Mouse (Mus musculus): Measurements from ENCODE around the gene Dnajc7. TPM values are rescaled to one million over a fixed set of nuclear protein-coding genes. Genes with fewer than 3 reads are reported as not detected.

The Dnajc7 gene
- polyA plus RNA-seq, 1 experiment from 2014 or later: 213 TPM

- 72% methylated on average over 9 of the region's 9 CpGs for WGBS
- Histone ChIP-seq H3K36me3 (no peaks in the 10 kb centered on the region), H3K27me3 (replicated peaks) (peaks cover 15% of the 10 kb centered on the region), H3K4me2 (no peak overlapping the region), H3K9me3 (replicated peaks) (0 out of 2 replicates have a peak, but pooled peaks cover 5% of the 10 kb centered on the region), H3K9ac (no peak overlapping the region), H3K4me3 (no peak overlapping the region), H3K4me1 (replicated peaks) (peaks cover 9% of the 10 kb centered on the region; the same call in 1 of the 2 replicates), H3K27ac (ENCODE audit: poor library complexity, severe bottlenecking) (no peak overlapping the region)
- ATAC-seq (ENCODE audit: insufficient number of reproducible peaks, low FRiP score): no peak
Observed at GRCm38 (mm10) chr11:100567815-100568245, 52.1 kb downstream of the Dnajc7 start.

GRCm38 (mm10) chr11:100567229-100567628 is 52.7 kb downstream of the Dnajc7 start:
- Histone ChIP-seq H3K9me3 (replicated peaks) (0 out of 2 replicates have a peak, but pooled peaks cover 5% of the 10 kb centered on the region), H3K27ac (ENCODE audit: poor library complexity, severe bottlenecking) (no peak overlapping the region), H3K36me3 (no peaks in the 10 kb centered on the region), H3K4me2 (no peak overlapping the region), H3K4me3 (no peak overlapping the region), H3K27me3 (replicated peaks) (peaks cover 11% of the 10 kb centered on the region), H3K9ac (no peak overlapping the region), H3K4me1 (replicated peaks) (peaks cover 9% of the 10 kb centered on the region; the same call in 1 of the 2 replicates)
- 65% methylated on average over 5 of the region's 5 CpGs for WGBS
- no peak for ATAC-seq (ENCODE audit: insufficient number of reproducible peaks, low FRiP score)

GRCm38 (mm10) chr11:100564703-100565102 is 55.3 kb downstream of the Dnajc7 start:
- Histone ChIP-seq H3K36me3 (no peaks in the 10 kb centered on the region), H3K9me3 (replicated peaks) (0 out of 2 replicates have a peak, but pooled peaks cover 5% of the 10 kb centered on the region), H3K4me1 (replicated peaks) (no peaks in the 10 kb centered on the region), H3K4me3 (no peak overlapping the region), H3K9ac (no peak overlapping the region), H3K4me2 (no peak overlapping the region), H3K27ac (ENCODE audit: poor library complexity, severe bottlenecking) (no peak overlapping the region), H3K27me3 (replicated peaks) (0 out of 2 replicates have a peak, but pooled peaks cover 5% of the 10 kb centered on the region)
- no peak for ATAC-seq (ENCODE audit: insufficient number of reproducible peaks, low FRiP score)
- 84% methylated on average over 6 of the region's 6 CpGs for WGBS

- Histone ChIP-seq H3K27ac (ENCODE audit: poor library complexity, severe bottlenecking) (no peak overlapping the region), H3K36me3 (no peaks in the 10 kb centered on the region), H3K4me2 (no peak overlapping the region), H3K9me3 (replicated peaks) (0 out of 2 replicates have a peak, but pooled peaks cover 5% of the 10 kb centered on the region), H3K4me1 (replicated peaks) (no peaks in the 10 kb centered on the region), H3K4me3 (no peak overlapping the region), H3K9ac (no peak overlapping the region), H3K27me3 (replicated peaks) (0 out of 2 replicates have a peak, but pooled peaks cover 5% of the 10 kb centered on the region)
- no peak for ATAC-seq (ENCODE audit: insufficient number of reproducible peaks, low FRiP score)
- WGBS: 70% methylated on average over 15 of the region's 15 CpGs
Observed at GRCm38 (mm10) chr11:100564297-100564696, 55.7 kb downstream of the Dnajc7 start.

GRCm38 (mm10) chr11:100561748-100562147 is 58.2 kb downstream of the Dnajc7 start:
- Histone ChIP-seq H3K27me3 (replicated peaks) (no peaks in the 10 kb centered on the region), H3K4me1 (replicated peaks) (no peaks in the 10 kb centered on the region), H3K4me3 (no peak overlapping the region), H3K36me3 (no peaks in the 10 kb centered on the region), H3K9me3 (replicated peaks) (0 out of 2 replicates have a peak, but pooled peaks cover 5% of the 10 kb centered on the region), H3K4me2 (no peak overlapping the region), H3K27ac (ENCODE audit: poor library complexity, severe bottlenecking) (no peak overlapping the region), H3K9ac (no peak overlapping the region)
- ATAC-seq (ENCODE audit: insufficient number of reproducible peaks, low FRiP score): no peak
- 69% methylated on average over 5 of the region's 5 CpGs for WGBS

GRCm38 (mm10) chr11:100559476-100559875 is 60.5 kb downstream of the Dnajc7 start:
- H3K4me3 ChIP-seq: no peak overlapping the region
- H3K4me1 ChIP-seq (replicated peaks): peaks cover 7% of the 10 kb centered on the region; the same call in 1 of the 2 replicates
- no peak overlapping the region for H3K4me2 ChIP-seq
- no peak for ATAC-seq (ENCODE audit: insufficient number of reproducible peaks, low FRiP score)
- no peaks in the 10 kb centered on the region for H3K27me3 ChIP-seq (replicated peaks)
- 35% methylated on average over 7 of the region's 7 CpGs for WGBS
- H3K36me3 ChIP-seq: no peaks in the 10 kb centered on the region
- H3K27ac ChIP-seq (ENCODE audit: poor library complexity, severe bottlenecking): no peak overlapping the region
- H3K9ac ChIP-seq: no peak overlapping the region
- no peaks in the 10 kb centered on the region for H3K9me3 ChIP-seq (replicated peaks)

- WGBS: 67% methylated on average over 3 of the region's 3 CpGs
- Histone ChIP-seq H3K27ac (ENCODE audit: poor library complexity, severe bottlenecking) (no peak overlapping the region), H3K9me3 (replicated peaks) (no peaks in the 10 kb centered on the region), H3K4me3 (no peak overlapping the region), H3K27me3 (replicated peaks) (no peaks in the 10 kb centered on the region), H3K36me3 (no peaks in the 10 kb centered on the region), H3K4me2 (no peak overlapping the region), H3K9ac (no peak overlapping the region), H3K4me1 (replicated peaks) (peaks cover 7% of the 10 kb centered on the region; the same call in 1 of the 2 replicates)
- ATAC-seq (ENCODE audit: insufficient number of reproducible peaks, low FRiP score): no peak
Observed at GRCm38 (mm10) chr11:100557563-100557962, 62.4 kb downstream of the Dnajc7 start.

- ATAC-seq (ENCODE audit: insufficient number of reproducible peaks, low FRiP score): peak; percentile 58
- H3K9me3 ChIP-seq (replicated peaks): no peaks in the 10 kb centered on the region
- WGBS: 11% methylated on average over 11 of the region's 11 CpGs
- peak overlapping the region; percentile 55; the same call in 1 of the 2 replicates for H3K9ac ChIP-seq
- H3K4me2 ChIP-seq: peak overlapping the region; percentile 63
- peak overlapping the region; percentile 35 for H3K4me3 ChIP-seq
- no peak overlapping the region for H3K27ac ChIP-seq (ENCODE audit: poor library complexity, severe bottlenecking)
- peaks cover 11% of the 10 kb centered on the region; the same call in 1 of the 2 replicates for H3K4me1 ChIP-seq (replicated peaks)
- no peaks in the 10 kb centered on the region for H3K27me3 ChIP-seq (replicated peaks)
- no peaks in the 10 kb centered on the region for H3K36me3 ChIP-seq
Observed at GRCm38 (mm10) chr11:100555583-100555982, 64.4 kb downstream of the Dnajc7 start.

GRCm38 (mm10) chr11:100552842-100553241 is 67.1 kb downstream of the Dnajc7 start:
- H3K27me3 ChIP-seq (replicated peaks): no peaks in the 10 kb centered on the region
- no peak overlapping the region for H3K4me3 ChIP-seq
- no peak overlapping the region for H3K4me2 ChIP-seq
- WGBS: 74% methylated on average over 4 of the region's 4 CpGs
- H3K9me3 ChIP-seq (replicated peaks): no peaks in the 10 kb centered on the region
- no peak for ATAC-seq (ENCODE audit: insufficient number of reproducible peaks, low FRiP score)
- H3K4me1 ChIP-seq (replicated peaks): peaks cover 11% of the 10 kb centered on the region; the same call in 1 of the 2 replicates
- H3K36me3 ChIP-seq: no peaks in the 10 kb centered on the region
- no peak overlapping the region for H3K9ac ChIP-seq
- no peak overlapping the region for H3K27ac ChIP-seq (ENCODE audit: poor library complexity, severe bottlenecking)

- no peak overlapping the region for H3K4me2 ChIP-seq
- no peak overlapping the region for H3K4me3 ChIP-seq
- H3K36me3 ChIP-seq: no peaks in the 10 kb centered on the region
- WGBS: 55% methylated on average over 6 of the region's 6 CpGs
- H3K9ac ChIP-seq: no peak overlapping the region
- H3K27me3 ChIP-seq (replicated peaks): no peaks in the 10 kb centered on the region
- no peak for ATAC-seq (ENCODE audit: insufficient number of reproducible peaks, low FRiP score)
- no peak overlapping the region for H3K27ac ChIP-seq (ENCODE audit: poor library complexity, severe bottlenecking)
- peaks cover 8% of the 10 kb centered on the region for H3K4me1 ChIP-seq (replicated peaks)
- no peaks in the 10 kb centered on the region for H3K9me3 ChIP-seq (replicated peaks)
Observed at GRCm38 (mm10) chr11:100550101-100550500, 69.9 kb downstream of the Dnajc7 start.

GRCm38 (mm10) chr11:100549466-100549865 is 70.5 kb downstream of the Dnajc7 start:
- Histone ChIP-seq H3K36me3 (no peaks in the 10 kb centered on the region), H3K27me3 (replicated peaks) (no peaks in the 10 kb centered on the region), H3K9ac (no peak overlapping the region), H3K27ac (ENCODE audit: poor library complexity, severe bottlenecking) (no peak overlapping the region), H3K9me3 (replicated peaks) (no peaks in the 10 kb centered on the region), H3K4me1 (replicated peaks) (peaks cover 11% of the 10 kb centered on the region), H3K4me2 (no peak overlapping the region), H3K4me3 (no peak overlapping the region)
- WGBS: 64% methylated on average over 8 of the region's 8 CpGs
- no peak for ATAC-seq (ENCODE audit: insufficient number of reproducible peaks, low FRiP score)

GRCm38 (mm10) chr11:100548141-100548540 is 71.8 kb downstream of the Dnajc7 start:
- no peak overlapping the region for H3K4me3 ChIP-seq

More at GRCm38 (mm10) chr11:100548141-100548540, 71.8 kb downstream of the Dnajc7 start:
- ATAC-seq (ENCODE audit: insufficient number of reproducible peaks, low FRiP score): no peak
- Histone ChIP-seq H3K9me3 (replicated peaks) (no peaks in the 10 kb centered on the region), H3K4me2 (no peak overlapping the region), H3K27ac (ENCODE audit: poor library complexity, severe bottlenecking) (no peak overlapping the region), H3K27me3 (replicated peaks) (no peaks in the 10 kb centered on the region), H3K4me1 (replicated peaks) (peaks cover 11% of the 10 kb centered on the region), H3K36me3 (no peaks in the 10 kb centered on the region), H3K9ac (no peak overlapping the region)
- 72% methylated on average over 6 of the region's 6 CpGs for WGBS

All from heart, embryonic 12.5 days (tissue).